Mouse (Mus musculus) midbrain, embryonic 13.5 days (tissue): ENCODE measurements around the gene C2cd2. TPM values are rescaled to one million over a fixed set of nuclear protein-coding genes. Genes with fewer than 3 reads are reported as not detected.

Source experiments
- ATAC-seq: fragments of 200-750 bp; cut with Nextera tagmentation; 2 replicates; pipeline ENCODE4 v1.8.0; 2017; ENCODE audit warnings: mild to moderate bottlenecking, moderate TSS enrichment, moderate library complexity
- H3K27ac ChIP-seq: fragments of 300-500 bp; sonication (generic); 2 replicates; pipeline ENCODE4 v1.5.1; 2015; ENCODE audit warnings: inconsistent platforms, mild to moderate bottlenecking, moderate library complexity
- H3K27me3 ChIP-seq: fragments of 300-500 bp; sonication (generic); 2 replicates; pipeline ENCODE4 v1.6.1; 2015; ENCODE audit warnings: mild to moderate bottlenecking, inconsistent platforms
- H3K36me3 ChIP-seq: fragments of 300-500 bp; sonication (generic); 2 replicates; pipeline ENCODE4 v1.6.1; 2015; ENCODE audit warnings: mild to moderate bottlenecking, inconsistent platforms
- H3K4me1 ChIP-seq: fragments of 300-500 bp; sonication (generic); replicated peaks from 2 replicates; pipeline ENCODE4 v1.6.1; 2015; ENCODE audit warnings: inconsistent platforms
- H3K4me2 ChIP-seq: fragments of 300-500 bp; sonication (generic); replicated peaks from 2 replicates; pipeline ENCODE4 v1.6.1; 2015; ENCODE audit warnings: moderate library complexity, mild to moderate bottlenecking, inconsistent platforms
- H3K4me3 ChIP-seq: fragments of 300-500 bp; sonication (generic); replicated peaks from 2 replicates; pipeline ENCODE4 v1.5.1; 2015; ENCODE audit warnings: mild to moderate bottlenecking, inconsistent platforms
- H3K9ac ChIP-seq: fragments of 300-500 bp; sonication (generic); replicated peaks from 2 replicates; pipeline ENCODE4 v1.6.1; 2015; ENCODE audit warnings: mild to moderate bottlenecking, inconsistent platforms
- H3K9me3 ChIP-seq: fragments of 300-500 bp; sonication (generic); 2 replicates; pipeline ENCODE4 v1.6.1; 2016; ENCODE audit warnings: mild to moderate bottlenecking, inconsistent platforms
- WGBS: fragments of 180-500 bp; shearing (Covaris S2); methylation state at CpG from one replicate; pipeline ENCODE4 v1.1.7; 2015; 5-methylcytosine and 5-hydroxymethylcytosine counted together
- polyA plus RNA-seq: library from polyadenylated mRNA; unstranded; fragments of >200 nt; fragmentation: Nextera tagmentation; extraction: Ambion mirVana; gene quantifications from 2 replicates; pipeline ENCODE4 v1.2.1, GENCODE M21; 2015

Gene C2cd2
- polyA plus RNA-seq, 1 experiment from 2014 or later = 12.2 TPM

GRCm38 (mm10) chr16:97940471-97940973 is 21.9 kb downstream of the C2cd2 start:
- H3K9me3 ChIP-seq = no peaks in the 10 kb centered on the region
- WGBS = 92% methylated on average over 3 of the region's 3 CpGs
- no peaks in the 10 kb centered on the region for H3K4me1 ChIP-seq
- ATAC-seq = no peak
- H3K27me3 ChIP-seq = no peaks in the 10 kb centered on the region
- no peak overlapping the region for H3K9ac ChIP-seq
- H3K27ac ChIP-seq = no peak overlapping the region
- H3K4me2 ChIP-seq = no peak overlapping the region
- no peak overlapping the region for H3K4me3 ChIP-seq
- H3K36me3 ChIP-seq = peaks cover 9% of the 10 kb centered on the region

DNA sequence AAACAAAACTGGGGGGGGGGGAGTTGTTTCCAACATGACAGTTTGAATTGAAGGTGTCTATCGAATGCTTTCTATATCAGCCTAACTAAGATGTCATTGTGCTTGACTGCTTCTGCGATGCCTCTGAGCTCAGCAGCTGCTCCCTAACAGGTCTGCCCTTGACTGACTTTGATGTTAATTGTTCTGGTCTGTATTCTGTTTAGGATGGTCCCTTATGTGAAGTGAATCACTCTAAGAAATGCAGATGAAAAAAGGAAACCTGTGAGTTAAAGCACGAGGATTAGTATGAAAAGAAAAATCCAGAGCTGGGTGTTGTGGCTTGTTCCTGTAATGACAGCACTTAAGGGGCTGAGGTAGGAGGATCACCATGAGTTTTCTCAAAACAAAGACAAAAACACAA is 26.6 kb downstream of the C2cd2 start:
- Histone ChIP-seq H3K4me3 (no peak overlapping the region), H3K4me1 (no peaks in the 10 kb centered on the region), H3K36me3 (no peaks in the 10 kb centered on the region), H3K9ac (no peak overlapping the region), H3K27me3 (no peaks in the 10 kb centered on the region), H3K4me2 (no peak overlapping the region), H3K9me3 (no peaks in the 10 kb centered on the region), H3K27ac (no peak overlapping the region)
- WGBS = 87% methylated on average over 3 of the region's 3 CpGs
- ATAC-seq = no peak

- no peaks in the 10 kb centered on the region for H3K4me1 ChIP-seq
- ATAC-seq = no peak
- no peaks in the 10 kb centered on the region for H3K9me3 ChIP-seq
- no peaks in the 10 kb centered on the region for H3K36me3 ChIP-seq
- H3K4me2 ChIP-seq = no peak overlapping the region
- H3K27me3 ChIP-seq = no peaks in the 10 kb centered on the region
- H3K4me3 ChIP-seq = no peak overlapping the region
- H3K27ac ChIP-seq = no peak overlapping the region
- no peak overlapping the region for H3K9ac ChIP-seq
These were observed 32.2 kb downstream of the C2cd2 start for GRCm38 (mm10) chr16:97930231-97930630.

GRCm38 (mm10) chr16:97929520-97929919 is 32.9 kb downstream of the C2cd2 start:
- WGBS = 58% methylated on average over 1 of the region's 1 CpGs
- Histone ChIP-seq H3K4me2 (no peak overlapping the region), H3K4me1 (no peaks in the 10 kb centered on the region), H3K36me3 (no peaks in the 10 kb centered on the region), H3K27me3 (no peaks in the 10 kb centered on the region), H3K4me3 (no peak overlapping the region), H3K9me3 (no peaks in the 10 kb centered on the region), H3K27ac (no peak overlapping the region), H3K9ac (no peak overlapping the region)
- ATAC-seq = no peak

GRCm38 (mm10) chr16:97927331-97927938 is 35.0 kb downstream of the C2cd2 start:
- 90% methylated on average over 3 of the region's 3 CpGs for WGBS
- no peak overlapping the region for H3K4me3 ChIP-seq
- no peak overlapping the region for H3K9ac ChIP-seq
- H3K27ac ChIP-seq = no peak overlapping the region
- ATAC-seq = no peak
- no peaks in the 10 kb centered on the region for H3K9me3 ChIP-seq
- H3K4me2 ChIP-seq = no peak overlapping the region
- no peaks in the 10 kb centered on the region for H3K36me3 ChIP-seq
- peaks cover 4% of the 10 kb centered on the region; the same call in 1 of the 2 replicates for H3K27me3 ChIP-seq
- 0 out of 2 replicates have a peak, but pooled peaks cover 7% of the 10 kb centered on the region for H3K4me1 ChIP-seq

DNA sequence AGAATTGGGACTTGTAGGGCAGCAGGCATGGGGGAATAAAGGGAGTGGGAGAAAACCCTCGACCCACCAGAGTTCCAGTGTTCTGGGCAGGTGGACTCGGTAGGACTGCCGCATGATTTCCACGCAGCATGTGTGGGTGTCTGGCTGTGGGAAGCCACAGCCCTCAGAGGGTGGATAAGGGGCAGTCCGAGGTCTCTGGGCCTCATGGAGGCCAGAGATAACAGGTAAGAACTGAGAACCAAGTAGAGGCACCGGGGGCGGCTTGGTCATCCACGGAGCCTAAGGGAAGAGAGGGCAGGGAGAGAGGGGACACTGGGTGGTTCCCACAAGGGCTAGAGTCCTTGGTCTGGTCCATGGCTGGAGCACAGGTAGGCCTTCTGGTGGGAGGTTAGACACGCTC is 36.0 kb downstream of the C2cd2 start:
- Histone ChIP-seq H3K36me3 (no peaks in the 10 kb centered on the region), H3K9me3 (no peaks in the 10 kb centered on the region), H3K9ac (no peak overlapping the region), H3K4me2 (no peak overlapping the region), H3K4me3 (no peak overlapping the region), H3K4me1 (peaks cover 12% of the 10 kb centered on the region; the same call in 1 of the 2 replicates), H3K27me3 (peaks cover 4% of the 10 kb centered on the region; the same call in 1 of the 2 replicates), H3K27ac (no peak overlapping the region)
- no peak for ATAC-seq
- 80% methylated on average over 9 of the region's 9 CpGs for WGBS

DNA sequence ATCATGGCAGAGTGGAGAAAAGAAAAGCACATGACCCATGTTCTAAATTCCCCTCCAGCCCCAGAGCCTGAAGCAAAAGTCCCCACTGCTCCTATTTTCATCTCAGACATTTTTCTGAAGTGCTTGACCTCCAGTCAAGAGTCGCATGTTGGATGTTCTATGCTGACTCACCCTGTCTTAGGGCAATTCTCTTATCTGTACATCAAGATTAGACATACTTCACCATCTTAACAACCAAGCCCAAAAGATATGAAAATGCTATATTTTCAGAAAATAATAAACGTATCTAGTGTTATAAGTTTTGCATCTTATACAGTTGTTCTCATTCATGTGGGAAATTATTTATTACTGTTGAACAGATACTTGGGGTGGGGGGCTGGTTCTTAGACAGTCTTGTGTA is 36.6 kb downstream of the C2cd2 start:
- H3K9ac ChIP-seq = no peak overlapping the region
- H3K27ac ChIP-seq = no peak overlapping the region
- H3K36me3 ChIP-seq = no peaks in the 10 kb centered on the region
- no peak overlapping the region for H3K4me2 ChIP-seq
- no peaks in the 10 kb centered on the region for H3K9me3 ChIP-seq
- no peak overlapping the region for H3K4me3 ChIP-seq
- H3K4me1 ChIP-seq = peaks cover 17% of the 10 kb centered on the region; the same call in 1 of the 2 replicates
- no peak for ATAC-seq
- H3K27me3 ChIP-seq = peaks cover 6% of the 10 kb centered on the region; the same call in 1 of the 2 replicates
- 83% methylated on average over 2 of the region's 2 CpGs for WGBS

DNA sequence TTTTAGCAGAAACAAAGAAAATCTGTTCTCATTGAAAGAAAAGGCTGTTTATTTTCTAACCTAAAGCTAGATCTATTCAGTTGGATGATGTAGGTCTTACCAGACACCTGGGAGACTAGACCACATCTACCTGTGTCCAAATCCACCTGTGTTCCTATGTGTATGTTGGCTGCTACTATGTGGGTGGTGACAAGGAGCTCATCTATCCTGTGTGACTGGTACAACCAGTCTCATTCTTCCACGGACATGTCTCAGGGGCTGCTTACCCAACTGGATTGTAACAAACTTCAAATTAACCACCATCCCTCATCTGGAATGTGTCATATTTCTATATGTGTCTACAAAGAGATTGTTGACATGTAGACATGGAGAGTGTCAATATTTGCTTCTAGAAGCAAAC is 38.7 kb downstream of the C2cd2 start:
- H3K27ac ChIP-seq = no peak overlapping the region
- H3K27me3 ChIP-seq = peaks cover 6% of the 10 kb centered on the region; the same call in 1 of the 2 replicates
- H3K9ac ChIP-seq = no peak overlapping the region
- no peak overlapping the region for H3K4me2 ChIP-seq
- H3K4me1 ChIP-seq = peaks cover 17% of the 10 kb centered on the region; the same call in 1 of the 2 replicates
- no peak for ATAC-seq
- no peaks in the 10 kb centered on the region for H3K36me3 ChIP-seq
- H3K9me3 ChIP-seq = no peaks in the 10 kb centered on the region
- 89% methylated on average over 1 of the region's 1 CpGs for WGBS
- no peak overlapping the region for H3K4me3 ChIP-seq

GRCm38 (mm10) chr16:97922779-97923126 is 39.6 kb downstream of the C2cd2 start:
- H3K4me3 ChIP-seq = peak overlapping the region; percentile 88
- H3K9ac ChIP-seq = peak overlapping the region; percentile 87
- no peaks in the 10 kb centered on the region for H3K36me3 ChIP-seq
- peak; percentile 47; the same call in 1 of the 2 replicates for ATAC-seq
- H3K4me1 ChIP-seq = peaks cover 17% of the 10 kb centered on the region; the same call in 1 of the 2 replicates
- H3K9me3 ChIP-seq = no peaks in the 10 kb centered on the region
- peak overlapping the region; percentile 94 for H3K4me2 ChIP-seq
- H3K27me3 ChIP-seq = peaks cover 6% of the 10 kb centered on the region; the same call in 1 of the 2 replicates
- 2% methylated on average over 9 of the region's 9 CpGs for WGBS
- H3K27ac ChIP-seq = peak overlapping the region; percentile 76; the same call in 1 of the 2 replicates

GRCm38 (mm10) chr16:97921961-97922778 is 40.2 kb downstream of the C2cd2 start:
- Histone ChIP-seq H3K27ac (peak overlapping the region; percentile 76), H3K4me2 (peak overlapping the region; percentile 94), H3K36me3 (no peaks in the 10 kb centered on the region), H3K9me3 (no peaks in the 10 kb centered on the region), H3K4me1 (peaks cover 17% of the 10 kb centered on the region; the same call in 1 of the 2 replicates), H3K9ac (peak overlapping the region; percentile 87), H3K27me3 (peaks cover 6% of the 10 kb centered on the region; the same call in 1 of the 2 replicates), H3K4me3 (peak overlapping the region; percentile 88)
- under 1% methylated on average over 75 of the region's 75 CpGs for WGBS
- ATAC-seq = peak; percentile 92

- Histone ChIP-seq H3K4me2 (no peak overlapping the region), H3K9ac (no peak overlapping the region), H3K4me1 (peaks cover 17% of the 10 kb centered on the region; the same call in 1 of the 2 replicates), H3K27ac (no peak overlapping the region), H3K9me3 (no peaks in the 10 kb centered on the region), H3K4me3 (no peak overlapping the region), H3K36me3 (no peaks in the 10 kb centered on the region), H3K27me3 (peaks cover 6% of the 10 kb centered on the region; the same call in 1 of the 2 replicates)
- ATAC-seq = no peak
- WGBS = 97% methylated on average over 1 of the region's 1 CpGs
These were observed 41.8 kb downstream of the C2cd2 start for GRCm38 (mm10) chr16:97920621-97921020.

GRCm38 (mm10) chr16:97919793-97920192 is 42.6 kb downstream of the C2cd2 start:
- ATAC-seq = no peak
- H3K4me3 ChIP-seq = no peak overlapping the region
- H3K4me2 ChIP-seq = no peak overlapping the region
- no peak overlapping the region for H3K9ac ChIP-seq
- no peaks in the 10 kb centered on the region for H3K36me3 ChIP-seq
- WGBS = 16% methylated on average over 2 of the region's 2 CpGs
- H3K4me1 ChIP-seq = peaks cover 17% of the 10 kb centered on the region; the same call in 1 of the 2 replicates
- no peak overlapping the region for H3K27ac ChIP-seq
- H3K27me3 ChIP-seq = peaks cover 6% of the 10 kb centered on the region; the same call in 1 of the 2 replicates
- no peaks in the 10 kb centered on the region for H3K9me3 ChIP-seq
